Mouse (Mus musculus) heart, postnatal 25 days (tissue): ENCODE data around the gene Map3k5. TPM values are rescaled to one million over a fixed set of nuclear protein-coding genes. Genes with fewer than 3 reads are reported as not detected.
"Not testable (repeated sequence)": the region's sequence is repeated elsewhere in the genome, so short reads cannot be mapped to it uniquely, and the experiment has no call there.

Source experiments
- DNase-seq: peaks from one replicate; pipeline ENCODE4 v3.0.0; 2022; ENCODE audit warnings: low spot score
- intact Hi-C: fragments of 180-260 bp; cut with DNase I; formaldehyde crosslinking; loops from one replicate; pipeline ENCODE4 v1.15.1; 2025
- total RNA-seq, 2 experiments: library from RNA; stranded (reverse); gene quantifications; 2 replicates each; pipeline ENCODE4 v1.2.3; 2021

Gene Map3k5
- total RNA-seq, 2 experiments from 2014 or later: 37.0 to 37.7 TPM

DNA sequence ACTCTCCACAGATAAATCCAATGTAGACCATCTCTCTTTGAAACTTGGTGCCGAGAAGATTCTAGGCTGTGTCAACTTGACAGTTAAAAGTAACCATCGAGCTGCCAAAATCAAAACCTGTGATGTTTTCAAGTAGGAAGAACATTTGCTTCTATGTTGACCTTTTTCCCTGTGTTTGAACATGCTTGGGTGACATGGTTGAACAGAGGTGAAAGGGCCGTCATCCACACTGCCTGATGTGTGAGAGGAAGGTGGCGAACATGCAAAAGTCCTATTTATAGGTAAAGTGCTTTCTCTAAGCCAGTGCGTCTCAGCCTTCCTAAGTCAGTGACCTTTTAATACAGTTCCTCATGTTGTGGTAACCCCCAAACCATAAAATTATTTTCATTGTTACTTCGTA lies 21.5 kb downstream of the Map3k5 start:
- no peak for DNase-seq
- intact Hi-C loops: no loop called here

DNA sequence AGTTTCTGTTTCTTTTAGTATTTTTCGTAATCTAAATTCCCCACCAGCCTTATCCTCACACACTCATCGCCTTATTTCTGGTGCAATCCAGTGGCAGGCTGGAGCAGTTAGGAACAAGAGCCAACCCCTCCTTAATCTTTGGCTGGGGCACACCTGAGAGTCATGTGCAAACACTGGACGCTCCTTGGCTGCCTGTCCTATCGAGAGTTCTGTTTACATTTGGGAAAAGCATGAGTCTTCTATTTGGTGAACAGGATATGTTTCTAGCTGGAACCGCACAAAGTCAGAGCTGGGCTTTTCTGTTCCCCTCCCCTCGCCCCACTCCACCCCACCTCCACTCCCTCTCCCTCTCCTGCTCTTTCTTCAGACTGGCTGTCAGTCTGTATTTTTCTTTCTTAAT lies 22.5 kb downstream of the Map3k5 start:
- DNase-seq: no peak
- intact Hi-C loops: no loop called here

DNA sequence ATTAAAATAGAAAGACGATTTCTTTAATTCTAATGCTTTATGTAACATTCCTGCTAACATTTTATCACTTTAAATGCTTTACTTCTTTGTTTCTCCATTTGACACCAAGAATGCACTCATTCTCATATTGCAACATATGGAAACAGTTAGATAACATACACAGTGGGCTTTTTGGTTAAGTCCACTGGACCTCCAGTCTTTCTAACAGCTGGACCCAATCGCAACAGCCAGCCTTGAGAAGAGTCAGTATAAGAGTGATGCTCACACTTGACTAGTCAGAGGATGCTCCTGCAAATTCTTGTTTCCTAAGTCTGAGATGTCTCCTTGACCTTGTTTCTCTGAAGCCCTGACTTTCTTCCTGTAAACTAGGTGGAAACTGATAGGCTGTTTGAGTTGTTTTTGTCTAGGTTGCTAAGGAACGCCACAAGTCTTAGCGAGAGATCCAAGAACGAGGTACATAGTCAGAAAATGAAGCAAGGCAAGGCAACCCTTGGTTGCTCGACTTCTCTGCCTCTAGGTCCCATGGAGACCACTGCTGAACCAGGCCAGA lies 26.6 kb downstream of the Map3k5 start:
- intact Hi-C loops: no loop called here
- no peak for DNase-seq

DNA sequence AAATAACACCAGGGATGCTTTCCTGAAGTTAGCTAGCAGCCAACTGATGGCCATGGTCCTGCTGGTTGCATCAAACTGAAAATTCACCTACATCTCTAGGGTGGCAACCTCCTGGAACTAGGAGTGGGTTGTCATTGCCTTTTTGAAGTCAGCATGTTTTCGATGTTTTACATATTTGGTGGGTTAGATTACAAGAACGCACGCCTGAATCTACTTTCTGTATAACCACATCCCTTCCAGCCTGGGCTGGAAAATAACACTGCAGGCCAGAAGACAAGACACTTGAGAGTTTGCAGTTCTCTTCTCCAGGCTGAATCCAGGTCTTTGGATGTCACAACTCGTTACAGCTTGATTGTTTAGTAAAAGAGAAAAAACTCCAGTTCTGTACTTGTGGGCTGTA lies 28.5 kb downstream of the Map3k5 start:
- intact Hi-C loops: no loop called here

DNA sequence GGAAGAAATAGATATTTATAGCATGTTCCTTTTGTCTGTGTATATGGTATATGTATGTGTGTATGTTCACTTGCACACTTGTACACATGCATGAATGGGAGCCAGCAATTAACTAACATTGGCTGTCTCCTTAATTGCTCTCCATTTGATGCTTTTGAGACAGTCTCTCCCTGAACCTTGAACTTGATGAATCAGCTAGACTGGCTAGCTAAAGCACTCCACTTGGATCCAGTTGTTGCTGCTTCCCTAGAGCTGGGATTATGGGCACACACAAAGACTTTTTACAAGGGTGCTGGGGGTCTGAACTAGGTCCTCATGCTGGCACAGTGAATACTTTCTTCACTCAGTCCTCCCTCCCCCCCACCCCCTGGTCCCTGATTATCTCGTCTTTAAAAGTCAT lies 28.9 kb downstream of the Map3k5 start:
- intact Hi-C loops: no loop called here
- no peak for DNase-seq

More for the DNA sequence above, 28.5 kb downstream of the Map3k5 start:
- DNase-seq: no peak

DNA sequence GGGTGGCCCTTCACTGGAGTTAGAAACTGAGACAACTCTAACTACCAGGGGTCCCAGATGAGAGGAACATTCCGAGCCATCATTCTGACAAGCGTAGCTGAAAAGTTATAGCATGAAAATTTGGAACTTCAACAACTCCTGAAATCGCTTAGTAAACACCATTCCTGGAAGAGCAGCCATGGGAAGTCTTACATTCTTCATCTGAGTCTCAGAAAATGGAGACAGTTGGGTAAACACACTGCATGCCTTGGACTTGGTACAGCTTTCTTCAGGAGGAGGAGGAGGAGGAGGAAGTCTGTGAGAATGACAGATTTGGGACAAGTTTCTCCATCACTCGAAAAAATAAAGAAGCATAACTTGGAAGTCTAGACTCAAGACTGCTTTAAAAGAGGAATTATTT lies 29.8 kb downstream of the Map3k5 start:
- DNase-seq: no peak
- intact Hi-C loops: no loop called here

DNA sequence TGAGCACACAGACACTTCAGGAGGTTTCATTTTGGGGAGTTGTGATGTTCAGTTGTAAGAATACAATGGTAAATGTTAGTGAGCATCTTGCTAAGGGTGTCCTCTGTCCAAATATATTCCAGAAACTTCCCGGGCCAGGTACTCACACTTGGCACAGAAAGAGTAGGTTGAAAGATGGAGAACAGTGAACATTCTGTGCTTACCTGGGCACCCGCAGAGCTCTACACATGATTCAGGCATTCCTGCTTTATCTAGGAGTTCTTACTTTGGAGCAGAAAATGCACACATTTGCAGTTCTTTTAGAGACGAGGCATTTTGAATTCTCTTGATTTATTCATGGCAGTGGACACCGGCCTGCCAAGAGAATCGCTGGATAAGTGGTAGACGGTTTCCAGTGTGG lies 32.3 kb downstream of the Map3k5 start:
- DNase-seq: no peak
- intact Hi-C loops: no loop called here

DNA sequence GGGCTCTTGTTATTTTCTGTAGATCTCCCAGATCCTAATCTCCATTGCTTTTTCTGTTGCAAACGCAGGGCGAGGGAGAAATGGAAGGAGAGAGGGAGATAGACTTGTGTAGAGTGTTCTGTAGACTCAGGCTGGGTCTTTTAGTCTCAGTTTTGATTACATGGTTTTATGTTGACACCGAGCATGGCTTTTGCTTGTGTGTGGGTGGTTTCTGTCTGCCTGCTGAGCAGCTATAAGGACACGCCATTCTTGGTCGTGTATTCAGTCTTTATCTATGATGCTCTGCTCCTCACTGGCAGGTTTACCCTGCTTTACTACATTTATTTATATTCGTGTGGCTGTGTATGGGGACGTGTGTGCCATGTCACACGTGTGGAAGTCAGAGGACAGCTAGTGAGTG lies 34.2 kb downstream of the Map3k5 start:
- intact Hi-C loops: no loop called here
- no peak for DNase-seq

DNA sequence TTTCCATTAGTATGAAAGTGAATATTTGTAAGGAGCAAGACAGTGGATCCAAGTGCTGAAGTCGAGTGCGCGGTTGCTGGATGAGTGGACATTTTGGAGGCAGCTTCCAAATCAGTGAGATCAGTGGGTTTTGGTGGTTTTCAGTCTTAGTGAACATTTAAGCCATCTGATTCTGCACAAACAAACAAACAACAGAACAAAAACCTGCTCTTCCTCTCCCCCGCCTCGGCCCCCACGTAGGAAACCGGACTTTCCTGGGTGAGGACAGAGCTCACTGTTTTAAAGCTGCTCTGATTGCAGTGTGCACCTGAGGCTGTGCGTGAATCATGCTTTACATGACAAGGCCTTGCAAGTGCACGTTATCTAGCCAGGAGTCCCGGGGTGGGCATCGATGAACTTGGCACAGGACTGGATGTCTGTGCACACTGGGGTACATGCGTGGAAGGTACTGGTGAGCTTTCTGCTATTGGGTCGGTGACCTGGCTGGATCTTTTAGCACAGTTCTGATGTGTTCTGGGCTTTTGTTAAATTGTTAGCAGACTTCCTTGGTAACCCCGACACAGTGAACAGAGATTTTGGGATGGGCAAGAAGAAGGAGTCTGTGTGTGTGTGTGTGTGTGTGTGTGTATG lies 35.7 kb downstream of the Map3k5 start:
- intact Hi-C loops: no loop called here
- DNase-seq: no peak

DNA sequence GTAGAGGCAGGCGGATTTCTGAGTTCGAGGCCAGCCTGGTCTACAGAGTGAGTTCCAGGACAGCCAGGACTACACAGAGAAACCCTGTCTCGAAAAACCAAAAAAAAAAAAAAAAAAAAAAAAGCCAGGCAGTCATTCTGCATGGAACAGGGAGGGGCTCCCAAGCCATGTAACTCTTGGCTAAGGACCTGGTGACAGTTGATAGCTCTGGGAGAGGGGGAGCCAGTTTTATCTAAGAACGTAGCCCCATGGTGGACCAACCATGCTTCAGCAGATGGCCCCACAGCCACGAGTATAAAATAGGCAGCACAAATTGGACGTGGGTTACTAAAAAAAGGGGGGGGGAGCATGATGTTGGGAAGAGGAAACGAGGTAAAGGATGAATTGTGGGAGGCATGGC lies 37.2 kb downstream of the Map3k5 start:
- DNase-seq, intact Hi-C loops: not testable (repeated sequence)

DNA sequence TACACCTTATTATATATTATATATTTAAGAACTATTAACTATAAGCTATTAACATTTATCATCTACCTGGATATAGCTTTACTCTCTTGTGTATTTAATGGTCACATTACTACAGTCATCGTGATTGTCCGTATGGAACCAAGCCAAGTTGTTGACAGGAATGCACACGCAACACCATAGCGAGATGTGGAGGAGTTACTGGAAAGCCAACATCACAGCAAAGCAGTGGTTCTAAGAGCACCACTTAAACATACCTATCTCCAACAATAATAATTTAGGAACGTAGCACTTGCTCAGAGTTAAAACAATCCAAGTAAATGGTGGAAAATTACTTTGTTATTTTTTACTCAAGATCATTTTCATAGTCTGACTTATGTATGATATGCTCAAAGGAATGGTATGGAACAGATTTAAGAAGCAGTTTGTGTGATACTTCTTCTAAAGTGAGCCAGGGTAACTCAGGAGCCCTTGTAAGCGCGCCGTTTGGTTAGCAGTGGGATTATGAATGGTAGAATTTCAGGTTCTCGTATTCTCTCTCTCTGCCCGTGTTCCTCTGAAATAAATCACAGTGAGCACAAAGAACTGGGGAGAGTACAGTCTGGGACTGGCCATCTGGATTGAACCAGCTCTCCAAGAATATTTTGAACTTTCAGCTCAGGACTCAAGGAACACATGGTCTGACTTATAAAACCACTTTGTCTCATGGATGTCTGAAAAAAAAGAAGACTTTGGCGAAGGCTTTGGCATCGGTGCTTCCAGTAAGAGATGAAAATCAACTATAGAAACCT lies 39.2 kb downstream of the Map3k5 start:
- intact Hi-C loops: no loop called here

DNA sequence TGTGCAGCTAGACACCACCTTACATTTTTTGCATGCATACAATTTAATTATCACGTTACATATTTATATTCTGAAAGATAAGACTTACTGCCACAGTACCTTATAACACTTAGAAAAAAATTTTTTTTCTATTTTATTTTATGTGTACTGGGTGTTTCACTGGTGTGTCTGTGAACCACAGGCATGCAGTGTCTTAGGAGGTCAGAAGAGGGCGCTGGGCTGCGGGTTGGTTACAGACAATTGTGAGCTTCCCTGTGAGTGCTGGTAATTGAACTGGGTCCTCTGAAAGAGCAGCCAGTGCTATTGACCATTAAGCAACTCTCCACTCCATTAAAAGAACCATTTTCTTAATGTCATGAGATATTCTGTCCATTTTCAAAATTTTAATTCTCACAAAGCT lies 43.3 kb downstream of the Map3k5 start:
- no peak for DNase-seq
- intact Hi-C loops: no loop called here

More for the DNA sequence above, 39.2 kb downstream of the Map3k5 start:
- no peak for DNase-seq

DNA sequence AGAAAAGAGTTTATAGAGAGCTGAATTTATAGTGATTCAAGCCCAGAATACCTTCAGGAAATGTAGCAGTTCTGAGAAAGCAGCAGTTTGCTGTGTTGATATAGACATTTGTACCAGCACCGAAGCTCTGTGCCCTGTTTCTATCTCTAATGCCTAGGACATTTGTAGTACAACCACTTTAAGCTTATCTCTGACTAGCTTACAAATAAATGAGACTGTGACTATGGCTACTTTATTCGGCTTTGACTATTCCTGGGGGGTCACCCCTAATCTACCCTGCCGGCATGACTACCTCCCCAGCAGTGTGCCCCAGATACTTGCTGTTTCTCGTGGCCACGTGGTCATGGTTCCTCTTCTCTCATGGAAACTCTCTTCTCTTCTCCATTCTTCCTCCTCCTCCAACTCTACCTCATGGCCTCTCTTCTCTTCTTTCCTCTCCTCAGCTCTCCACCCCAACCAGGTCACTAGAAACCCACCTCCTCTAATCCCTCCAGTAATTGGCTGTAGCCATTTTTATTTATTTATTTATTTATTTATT lies 44.5 kb downstream of the Map3k5 start:
- intact Hi-C loops: no loop called here
- no peak for DNase-seq

DNA sequence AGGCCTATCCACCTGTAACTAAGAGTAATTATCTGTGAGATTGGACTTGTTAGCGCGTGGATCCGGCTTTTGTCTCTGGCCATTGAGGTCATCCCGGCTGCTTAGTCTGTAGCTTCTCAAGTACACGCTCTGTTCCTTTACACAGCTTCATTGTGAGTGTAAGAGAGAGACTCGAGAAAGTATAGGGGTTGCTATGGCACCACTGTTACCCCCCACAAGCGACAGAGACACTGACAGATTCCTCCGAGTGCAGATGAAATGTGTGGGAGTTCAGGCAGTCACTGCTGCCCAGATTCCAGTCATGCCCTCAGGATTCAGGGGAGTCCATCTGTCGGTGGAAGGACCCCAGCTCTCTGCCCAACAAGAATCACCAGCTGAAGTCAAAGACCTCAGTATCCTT lies 53.5 kb downstream of the Map3k5 start:
- intact Hi-C loops: no loop called here
- no peak for DNase-seq

DNA sequence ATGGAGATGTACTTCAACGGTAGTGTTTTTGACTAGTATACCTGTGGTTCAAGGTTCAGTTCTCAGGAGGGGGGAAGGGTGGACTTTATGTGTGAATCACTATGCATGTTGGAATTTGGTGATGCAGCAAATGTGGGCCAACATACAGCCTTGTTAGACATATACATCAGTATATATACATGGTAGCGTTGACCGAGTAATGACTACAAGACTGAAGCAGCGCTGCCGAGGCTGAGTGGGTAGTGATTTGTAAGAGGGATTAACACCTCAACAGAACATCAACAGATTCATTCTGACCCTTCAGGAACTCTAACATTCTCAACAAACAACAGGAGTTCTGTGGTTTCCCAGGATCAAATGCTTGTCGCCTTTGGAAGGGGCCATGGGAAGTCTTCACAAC lies 55.7 kb downstream of the Map3k5 start:
- DNase-seq: no peak
- intact Hi-C loops: no loop called here

DNA sequence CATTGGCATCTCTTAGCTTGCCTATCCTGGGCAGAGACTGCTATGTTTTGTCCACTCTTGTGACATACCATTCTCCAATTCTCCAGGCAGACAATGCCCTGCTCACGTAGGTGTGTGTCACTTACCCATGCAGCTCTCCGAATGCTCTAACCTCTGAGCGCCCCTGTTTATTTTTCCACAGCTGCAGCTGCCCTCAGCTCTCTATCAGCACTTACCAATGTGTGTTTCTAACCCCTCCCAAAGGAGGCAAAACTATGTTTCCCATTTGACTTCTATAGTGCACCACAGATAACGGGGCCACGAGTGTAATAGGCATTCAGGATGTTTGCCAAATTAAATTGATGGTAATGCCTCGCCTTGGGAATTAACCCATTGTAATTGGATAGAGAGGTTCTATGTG lies 56.4 kb downstream of the Map3k5 start:
- no peak for DNase-seq
- intact Hi-C loops: no loop called here

DNA sequence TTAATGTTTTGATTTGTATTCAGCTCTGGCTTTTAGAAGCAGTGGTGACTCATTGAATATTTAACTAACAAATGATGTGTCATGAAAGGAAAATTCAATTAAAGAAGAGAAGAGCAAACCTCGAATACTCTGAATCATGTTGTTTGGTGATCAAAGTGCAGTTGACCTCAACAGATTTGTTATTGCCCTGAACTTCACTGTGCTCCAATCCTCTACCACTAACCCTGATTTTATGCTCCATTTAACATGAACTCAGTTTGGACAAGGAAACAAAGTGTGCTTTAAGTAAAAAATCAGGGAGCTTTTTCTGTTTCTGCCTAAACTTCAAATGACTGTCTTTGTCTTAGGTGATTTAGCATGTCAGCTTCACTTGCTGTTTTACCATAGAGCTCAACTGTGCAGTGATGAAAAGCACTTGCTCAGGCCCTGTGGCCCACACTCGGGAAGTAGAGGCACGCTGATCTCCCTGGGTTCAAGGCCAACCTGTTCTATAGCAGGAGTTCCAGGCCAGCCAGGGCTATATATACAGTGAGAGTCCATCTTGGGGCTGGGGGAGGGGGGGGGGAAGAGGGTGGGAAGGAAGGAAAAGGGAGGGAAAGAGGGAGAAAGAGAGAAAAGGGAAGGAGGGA lies 57.1 kb downstream of the Map3k5 start:
- no peak for DNase-seq
- intact Hi-C loops: no loop called here

DNA sequence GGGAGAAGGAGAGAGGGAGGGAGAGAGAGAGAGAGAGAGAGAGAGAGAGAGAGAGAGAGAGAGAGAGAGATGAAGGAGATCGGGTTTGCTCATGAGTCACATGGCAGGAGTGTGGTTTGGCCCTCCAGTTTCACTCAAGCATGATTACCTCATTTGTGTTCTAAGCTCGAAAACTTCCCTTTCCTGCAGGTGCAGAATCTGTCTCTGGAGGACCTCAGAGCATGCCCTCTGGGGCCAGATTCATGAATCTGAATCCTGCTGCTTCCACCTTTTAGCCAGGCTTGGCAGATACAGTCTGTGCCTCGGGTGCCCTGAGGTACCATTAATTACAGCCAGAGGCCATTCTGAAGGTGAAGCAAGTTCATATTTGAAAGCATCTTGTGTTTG lies 57.6 kb downstream of the Map3k5 start:
- DNase-seq: no peak
- intact Hi-C loops: no loop called here

DNA sequence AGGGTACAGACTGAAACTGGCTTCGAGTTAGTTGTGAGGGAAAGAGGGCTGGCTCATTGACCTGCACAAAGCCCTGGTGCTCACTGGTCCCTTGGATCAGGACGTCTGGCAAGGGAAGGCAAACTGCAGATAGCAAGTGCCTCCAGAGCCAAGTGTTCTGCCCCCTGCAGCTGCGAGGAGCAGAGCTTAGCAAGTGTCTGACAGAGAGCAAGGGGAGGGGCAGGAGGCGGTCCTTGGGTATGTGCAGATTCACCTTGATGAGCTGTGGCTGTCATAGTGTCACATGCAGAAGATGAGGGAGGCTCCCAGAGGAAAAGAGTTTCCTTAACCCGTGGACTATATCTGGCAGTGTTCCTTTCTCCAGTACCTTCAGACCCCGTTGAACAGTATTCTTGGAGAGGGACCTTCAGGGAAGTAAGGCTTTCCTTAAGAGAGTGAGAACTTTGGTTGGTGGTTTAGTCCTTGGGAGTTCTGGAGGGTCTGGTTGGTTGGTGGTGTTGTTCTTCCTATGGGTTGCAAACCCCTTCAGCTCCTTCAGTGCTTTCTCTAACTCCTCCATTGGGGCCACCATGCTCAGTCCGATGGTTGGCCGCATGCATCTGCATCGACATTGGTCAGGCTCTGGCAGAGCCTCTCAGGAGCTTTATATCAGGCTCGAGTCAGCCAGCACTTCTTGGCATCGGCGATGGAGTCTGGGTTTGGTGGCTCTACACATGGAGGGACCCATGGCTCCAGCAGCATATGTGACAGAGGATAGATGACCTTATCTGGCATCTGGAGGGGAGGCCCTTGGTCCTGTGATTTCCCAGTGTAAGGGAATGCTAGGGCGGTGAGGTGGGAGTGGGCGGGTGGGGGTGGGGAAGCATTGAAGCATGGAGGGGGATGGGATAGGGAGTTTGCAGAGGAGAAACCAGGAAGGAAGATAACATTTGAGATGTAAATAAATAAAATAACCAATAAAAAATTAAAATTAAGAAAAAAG lies 60.5 kb downstream of the Map3k5 start:
- no peak for DNase-seq
- intact Hi-C loops: no loop called here

DNA sequence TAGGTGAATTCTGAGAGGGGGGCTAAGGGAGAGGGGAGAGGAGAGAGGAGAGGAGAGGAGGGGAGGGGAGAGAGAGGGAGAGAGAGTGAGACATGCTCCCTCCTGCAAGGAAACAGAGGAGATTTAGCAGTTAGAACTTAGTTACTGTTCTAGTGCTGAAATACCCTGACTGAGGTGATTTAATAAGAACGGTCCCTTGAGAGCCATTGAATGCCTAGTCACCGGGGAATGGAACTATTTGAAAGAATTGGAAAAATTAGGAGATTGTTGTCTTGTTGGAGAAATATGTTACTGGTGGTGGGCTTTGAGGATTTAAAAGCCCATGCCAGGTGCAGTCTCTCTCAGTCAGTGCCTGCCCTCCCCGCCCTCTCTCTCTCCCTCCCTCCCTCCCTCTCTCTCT lies 61.9 kb downstream of the Map3k5 start:
- intact Hi-C loops: no loop called here
- no peak for DNase-seq
